Mouse (Mus musculus) liver, embryonic 12.5 days (tissue): Measurements from ENCODE around the gene Desi1. TPM values are rescaled to one million over a fixed set of nuclear protein-coding genes. Genes with fewer than 3 reads are reported as not detected.

Experiments used
- ATAC-seq: fragments of 200-750 bp; cut with Nextera tagmentation; 2 replicates; pipeline ENCODE4 v1.8.0; 2017; ENCODE audit warnings: moderate number of reproducible peaks, mild to moderate bottlenecking, moderate library complexity
- H3K27ac ChIP-seq: fragments of 300-500 bp; sonication (generic); 2 replicates; pipeline ENCODE4 v1.5.1; 2016; ENCODE audit warnings: mild to moderate bottlenecking
- H3K27me3 ChIP-seq: fragments of 300-500 bp; sonication (generic); replicated peaks from 2 replicates; pipeline ENCODE4 v1.6.1; 2016; ENCODE audit warnings: mild to moderate bottlenecking, moderate library complexity
- H3K36me3 ChIP-seq: fragments of 300-500 bp; sonication (generic); 2 replicates; pipeline ENCODE4 v1.6.1; 2016; ENCODE audit warnings: mild to moderate bottlenecking, moderate library complexity
- H3K4me1 ChIP-seq: fragments of 300-500 bp; sonication (generic); 2 replicates; pipeline ENCODE4 v1.6.1; 2016
- H3K4me2 ChIP-seq: fragments of 300-500 bp; sonication (generic); 2 replicates; pipeline ENCODE4 v1.6.1; 2016; ENCODE audit warnings: mild to moderate bottlenecking, moderate library complexity
- H3K4me3 ChIP-seq: fragments of 300-500 bp; sonication (generic); 2 replicates; pipeline ENCODE4 v1.5.1; 2016; ENCODE audit warnings: mild to moderate bottlenecking, moderate library complexity
- H3K9ac ChIP-seq: fragments of 300-500 bp; sonication (generic); 2 replicates; pipeline ENCODE4 v1.6.1; 2016; ENCODE audit warnings: mild to moderate bottlenecking, moderate library complexity
- H3K9me3 ChIP-seq: fragments of 300-500 bp; sonication (generic); replicated peaks from 2 replicates; pipeline ENCODE4 v1.6.1; 2016; ENCODE audit warnings: mild to moderate bottlenecking, moderate library complexity
- WGBS: fragments of 180-500 bp; shearing (Covaris S2); methylation state at CpG from one replicate; pipeline ENCODE4 v1.1.7; 2016; ENCODE audit not compliant: insufficient replicate concordance; 5-methylcytosine and 5-hydroxymethylcytosine counted together
- polyA plus RNA-seq: library from polyadenylated mRNA; unstranded; fragments of >200 nt; fragmentation: Nextera tagmentation; extraction: Ambion mirVana; gene quantifications from 2 replicates; pipeline ENCODE4 v1.2.1, GENCODE M21; 2016

Desi1 gene
- 19.6 and 21.8 TPM in 2 replicates for polyA plus RNA-seq

- no peak for ATAC-seq
- H3K27me3 ChIP-seq = no peaks in the 10 kb centered on the region
- peaks cover 97% of the 10 kb centered on the region for H3K36me3 ChIP-seq
- no peak within 1 kb of the TSS for H3K9ac ChIP-seq
- no peak within 1 kb of the TSS for H3K4me3 ChIP-seq
- no peak within 1 kb of the TSS for H3K4me2 ChIP-seq
- H3K27ac ChIP-seq = no peak within 1 kb of the TSS
- H3K4me1 ChIP-seq = peaks cover 6% of the 10 kb centered on the region; the same call in 1 of the 2 replicates
- WGBS = 85% methylated on average over 4 of the region's 4 CpGs
- no peaks in the 10 kb centered on the region for H3K9me3 ChIP-seq
Measured at GRCm38 (mm10) chr15:82033762-82034161, at the start of gene Desi1. Gene Desi1 (minus strand): TSS chr15:82033862.

GRCm38 (mm10) chr15:82081161-82081560 is 47.5 kb upstream of the Desi1 start:
- Histone ChIP-seq H3K4me2 (no peak overlapping the region), H3K9ac (no peak overlapping the region), H3K27ac (no peak overlapping the region), H3K9me3 (no peaks in the 10 kb centered on the region), H3K4me1 (no peaks in the 10 kb centered on the region), H3K27me3 (peaks cover 55% of the 10 kb centered on the region), H3K36me3 (no peaks in the 10 kb centered on the region), H3K4me3 (no peak overlapping the region)
- no peak for ATAC-seq
- WGBS = 31% methylated on average over 7 of the region's 7 CpGs

GRCm38 (mm10) chr15:82079883-82080282 is 46.2 kb upstream of the Desi1 start:
- H3K27me3 ChIP-seq = peaks cover 48% of the 10 kb centered on the region
- H3K27ac ChIP-seq = no peak overlapping the region
- H3K36me3 ChIP-seq = no peaks in the 10 kb centered on the region
- H3K4me1 ChIP-seq = no peaks in the 10 kb centered on the region
- H3K9ac ChIP-seq = no peak overlapping the region
- 49% methylated on average over 10 of the region's 10 CpGs for WGBS
- H3K4me3 ChIP-seq = no peak overlapping the region
- no peak for ATAC-seq
- H3K4me2 ChIP-seq = no peak overlapping the region
- H3K9me3 ChIP-seq = no peaks in the 10 kb centered on the region

GRCm38 (mm10) chr15:82073490-82073889 is 39.8 kb upstream of the Desi1 start:
- Histone ChIP-seq H3K9ac (no peak overlapping the region), H3K4me3 (no peak overlapping the region), H3K4me1 (no peaks in the 10 kb centered on the region), H3K36me3 (no peaks in the 10 kb centered on the region), H3K27ac (no peak overlapping the region), H3K27me3 (peaks cover 59% of the 10 kb centered on the region), H3K4me2 (no peak overlapping the region), H3K9me3 (no peaks in the 10 kb centered on the region)
- no peak for ATAC-seq
- WGBS = 66% methylated on average over 7 of the region's 7 CpGs

GRCm38 (mm10) chr15:82071816-82072469 is 38.3 kb upstream of the Desi1 start:
- H3K9ac ChIP-seq = no peak overlapping the region
- H3K4me1 ChIP-seq = no peaks in the 10 kb centered on the region
- peaks cover 69% of the 10 kb centered on the region for H3K27me3 ChIP-seq
- ATAC-seq = no peak
- no peak overlapping the region for H3K4me3 ChIP-seq
- WGBS = 79% methylated on average over 26 of the region's 26 CpGs
- H3K9me3 ChIP-seq = no peaks in the 10 kb centered on the region
- no peak overlapping the region for H3K4me2 ChIP-seq
- no peak overlapping the region for H3K27ac ChIP-seq
- H3K36me3 ChIP-seq = no peaks in the 10 kb centered on the region

- H3K9ac ChIP-seq = no peak within 1 kb of the TSS
- no peak within 1 kb of the TSS for H3K4me2 ChIP-seq
- no peak within 1 kb of the TSS for H3K27ac ChIP-seq
- no peak within 1 kb of the TSS for H3K4me3 ChIP-seq
- H3K4me1 ChIP-seq = no peaks in the 10 kb centered on the region
- no peak for ATAC-seq
- H3K36me3 ChIP-seq = no peaks in the 10 kb centered on the region
- peaks cover 80% of the 10 kb centered on the region for H3K27me3 ChIP-seq
- no peaks in the 10 kb centered on the region for H3K9me3 ChIP-seq
- WGBS = 23% methylated on average over 40 of the region's 40 CpGs
Measured at GRCm38 (mm10) chr15:82069898-82070297, 36.2 kb upstream of the Desi1 start, which contains the start of gene Mei1. Gene Mei1 (plus strand): TSS chr15:82069996.

GRCm38 (mm10) chr15:82065511-82065910 is 31.8 kb upstream of the Desi1 start:
- Histone ChIP-seq H3K36me3 (no peaks in the 10 kb centered on the region), H3K27ac (no peak overlapping the region), H3K4me2 (no peak overlapping the region), H3K4me3 (no peak overlapping the region), H3K27me3 (peaks cover 94% of the 10 kb centered on the region), H3K9ac (no peak overlapping the region), H3K9me3 (no peaks in the 10 kb centered on the region), H3K4me1 (no peaks in the 10 kb centered on the region)
- ATAC-seq = no peak
- 11% methylated on average over 7 of the region's 7 CpGs for WGBS

GRCm38 (mm10) chr15:82063909-82064308 is 30.2 kb upstream of the Desi1 start:
- Histone ChIP-seq H3K9me3 (no peaks in the 10 kb centered on the region), H3K9ac (no peak overlapping the region), H3K36me3 (no peaks in the 10 kb centered on the region), H3K4me1 (no peaks in the 10 kb centered on the region), H3K4me2 (no peak overlapping the region), H3K27me3 (peaks cover 90% of the 10 kb centered on the region), H3K4me3 (no peak overlapping the region), H3K27ac (no peak overlapping the region)
- WGBS = 60% methylated on average over 14 of the region's 14 CpGs
- no peak for ATAC-seq

- peaks cover 52% of the 10 kb centered on the region for H3K27me3 ChIP-seq
- no peaks in the 10 kb centered on the region for H3K9me3 ChIP-seq
- no peak within 1 kb of the TSS for H3K4me2 ChIP-seq
- WGBS = 52% methylated on average over 1 of the region's 1 CpGs
- no peak within 1 kb of the TSS for H3K9ac ChIP-seq
- no peak within 1 kb of the TSS for H3K27ac ChIP-seq
- no peaks in the 10 kb centered on the region for H3K4me1 ChIP-seq
- no peaks in the 10 kb centered on the region for H3K36me3 ChIP-seq
- ATAC-seq = no peak
- no peak within 1 kb of the TSS for H3K4me3 ChIP-seq
Measured at GRCm38 (mm10) chr15:82058719-82059201, 25.1 kb upstream of the Desi1 start, which contains the start of gene 4930407I10Rik. Gene 4930407I10Rik (plus strand): TSS chr15:82059151.

GRCm38 (mm10) chr15:82052544-82052943 is 18.9 kb upstream of the Desi1 start:
- ATAC-seq = no peak
- 54% methylated on average over 5 of the region's 5 CpGs for WGBS
- no peak overlapping the region for H3K27ac ChIP-seq

GRCm38 (mm10) chr15:82047080-82047883 is 13.6 kb upstream of the Desi1 start, which contains the start of gene Snu13:
Gene Snu13 (minus strand): TSS chr15:82047598.
- Histone ChIP-seq H3K9me3 (no peaks in the 10 kb centered on the region), H3K9ac (peak within 1 kb of the TSS; percentile 96), H3K4me2 (peak within 1 kb of the TSS; percentile 86), H3K27me3 (peaks cover 34% of the 10 kb centered on the region), H3K4me3 (peak within 1 kb of the TSS; percentile 98), H3K27ac (peak within 1 kb of the TSS; percentile 90), H3K36me3 (peaks cover 21% of the 10 kb centered on the region), H3K4me1 (peaks cover 36% of the 10 kb centered on the region)
- peak; percentile 83 for ATAC-seq
- 1% methylated on average over 74 of the region's 74 CpGs for WGBS

More at GRCm38 (mm10) chr15:82052544-82052943, 18.9 kb upstream of the Desi1 start:
- peaks cover 45% of the 10 kb centered on the region for H3K27me3 ChIP-seq
- no peak overlapping the region for H3K4me2 ChIP-seq
- peaks cover 7% of the 10 kb centered on the region; the same call in 1 of the 2 replicates for H3K4me1 ChIP-seq
- no peaks in the 10 kb centered on the region for H3K9me3 ChIP-seq
- H3K4me3 ChIP-seq = no peak overlapping the region
- H3K36me3 ChIP-seq = no peaks in the 10 kb centered on the region
- no peak overlapping the region for H3K9ac ChIP-seq
